Mouse (Mus musculus) frontal cortex, postnatal 10 days (tissue): ENCODE measurements around the gene Adgrl2.

Experiments
- DNase-seq, 2 experiments: peaks; one replicate each; pipeline ENCODE4 v3.0.0; 2022; ENCODE audit warnings: low spot score in 2 of 2, mixed read lengths in 1 of 2

Gene Adgrl2

DNA sequence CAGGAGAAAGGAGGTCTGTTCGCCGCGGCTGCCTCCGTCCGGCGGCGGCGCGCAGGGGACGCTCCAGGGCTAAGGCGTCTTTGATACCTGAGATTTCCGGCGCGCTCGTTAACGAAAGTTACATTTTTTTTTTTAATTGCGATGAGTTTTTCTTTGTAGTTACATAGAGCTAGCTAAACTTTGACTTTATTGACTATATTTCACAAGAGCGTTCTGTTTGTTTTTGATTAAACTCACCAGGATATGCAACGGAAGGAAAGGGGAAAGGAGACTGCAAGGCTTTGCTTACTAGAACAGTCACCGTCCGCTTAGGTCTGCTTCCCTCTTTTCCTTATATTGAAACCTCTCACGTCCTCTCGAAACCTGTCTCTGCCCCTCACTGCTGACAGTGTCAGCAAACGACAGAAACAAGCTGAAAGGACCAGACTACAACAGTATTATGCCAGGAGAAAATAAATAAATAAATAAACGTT, at the start of gene Adgrl2:
Adgrl2 (minus strand) TSS at position 25 of the 473 bp plus-strand sequence.
- DNase-seq = no peak

DNA sequence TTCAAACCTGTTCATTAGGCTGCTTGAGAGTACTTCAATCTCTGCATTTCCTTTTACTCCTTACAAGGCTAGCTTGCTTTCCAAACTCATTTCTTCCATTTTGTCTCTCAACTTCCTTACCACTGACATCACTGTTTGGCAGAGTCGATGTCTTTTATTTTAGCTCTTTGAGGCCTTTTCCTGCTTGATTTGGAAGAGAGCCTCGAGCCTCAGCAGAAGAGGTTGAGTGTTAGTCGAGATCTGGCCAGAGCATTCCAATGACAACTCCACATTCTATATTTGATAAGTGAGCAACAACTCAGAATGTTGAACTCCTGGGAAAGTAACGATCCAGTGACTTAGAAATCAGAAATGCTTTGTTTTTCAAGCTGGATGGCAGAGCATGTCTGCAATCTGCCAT, 48.4 kb upstream of the Adgrl2 start:
- DNase-seq = no peak

DNA sequence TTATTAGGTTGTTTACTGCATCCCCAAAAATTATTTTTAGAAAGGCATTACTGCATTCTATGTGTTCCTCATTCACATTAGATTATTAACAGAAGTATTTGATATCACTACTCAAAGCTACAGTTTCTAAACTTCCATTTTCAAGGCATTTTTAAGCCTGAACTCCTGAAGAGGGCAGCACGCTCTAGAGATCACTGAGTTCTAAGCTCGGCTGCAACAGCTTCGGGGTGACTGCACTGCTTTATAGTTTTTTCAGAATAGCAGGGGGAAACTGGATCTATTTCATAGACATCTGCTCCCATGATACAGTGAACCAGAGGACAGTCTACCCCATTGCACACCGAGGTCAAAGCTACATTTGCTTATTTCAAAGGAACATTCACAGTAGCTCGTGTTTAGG, 29.6 kb upstream of the Adgrl2 start:
- DNase-seq = no peak

DNA sequence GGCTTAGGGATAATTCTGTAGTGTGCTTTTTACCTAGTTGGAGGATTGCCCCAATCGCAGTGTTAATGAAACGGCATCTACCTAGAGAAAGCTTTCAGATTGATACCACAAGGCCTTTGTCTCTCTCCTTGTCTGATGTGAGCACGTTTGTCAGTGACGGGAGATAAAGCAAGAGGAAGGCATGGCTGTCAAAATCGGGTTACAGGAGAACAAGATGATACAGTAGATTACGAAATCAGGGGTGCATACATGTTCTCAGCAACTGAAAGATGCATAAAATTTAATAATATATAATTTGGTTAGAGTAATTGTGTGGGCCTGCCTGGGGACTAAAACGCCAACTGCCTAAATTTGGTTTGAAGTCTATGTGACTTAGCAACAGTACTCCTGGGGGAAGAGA, 19.0 kb upstream of the Adgrl2 start:
- no peak for DNase-seq

GRCm38 (mm10) chr3:149008634-149009023, 18.3 kb upstream of the Adgrl2 start:
- no peak for DNase-seq

GRCm38 (mm10) chr3:149007860-149008633, 17.7 kb upstream of the Adgrl2 start:
- DNase-seq = no peak

DNA sequence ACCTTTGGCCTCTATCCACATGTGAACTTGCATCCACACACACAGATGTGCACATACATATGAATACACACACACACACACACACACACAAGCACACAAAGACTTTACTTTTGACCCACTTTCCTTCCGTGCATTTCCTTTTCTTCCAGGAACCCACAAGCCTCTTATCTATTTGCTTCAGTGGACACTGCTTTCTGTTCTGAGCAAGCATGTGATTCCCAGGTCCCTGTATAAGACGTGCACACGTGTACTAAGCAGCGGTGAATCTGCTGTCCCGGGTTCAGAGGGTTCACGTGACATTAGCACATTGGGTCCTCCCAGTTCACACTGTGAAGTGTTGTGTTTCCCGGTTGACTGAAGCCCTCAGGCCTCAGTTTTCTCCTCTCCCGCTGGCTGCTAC, 11.0 kb upstream of the Adgrl2 start:
- no peak for DNase-seq

DNA sequence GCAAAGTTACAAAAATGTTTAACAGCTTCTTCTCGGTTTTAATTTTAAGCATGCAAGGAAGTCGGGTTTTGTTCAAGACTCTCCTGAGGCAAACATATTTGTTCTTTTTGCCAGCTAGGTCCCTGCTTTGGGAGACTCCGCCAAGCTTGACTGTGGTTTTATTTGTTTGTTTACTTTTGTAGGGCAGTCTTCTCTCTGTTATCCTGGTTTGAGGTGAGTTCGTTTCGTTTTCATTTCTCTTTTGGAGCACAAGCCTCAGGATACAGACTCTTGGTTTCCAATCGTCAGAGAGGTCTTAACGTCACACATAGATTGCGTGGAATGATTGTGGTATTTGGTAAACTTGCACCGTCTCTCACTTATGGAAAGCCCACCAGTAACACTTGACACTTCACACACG, 8.3 kb upstream of the Adgrl2 start:
- DNase-seq = no peak

DNA sequence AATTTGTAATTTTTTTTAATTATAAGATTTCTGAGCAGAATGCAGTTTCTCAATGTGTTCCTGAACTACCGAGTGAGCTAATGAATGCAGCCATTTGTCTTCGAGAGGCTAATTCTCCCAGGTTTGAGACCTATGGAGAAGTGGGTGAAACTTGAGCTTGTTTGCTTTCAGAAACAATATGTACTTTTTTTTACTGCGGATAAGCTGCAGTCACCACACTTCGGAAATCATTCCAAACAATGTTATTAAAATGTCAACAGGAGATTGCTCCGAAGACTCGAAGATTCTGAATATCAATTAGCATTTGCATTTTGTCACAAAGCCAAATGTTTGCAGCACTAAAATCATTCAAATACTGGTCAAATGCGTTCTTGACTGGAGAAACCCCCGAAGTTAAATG, 701 bp upstream of the Adgrl2 start:
- no peak for DNase-seq

DNA sequence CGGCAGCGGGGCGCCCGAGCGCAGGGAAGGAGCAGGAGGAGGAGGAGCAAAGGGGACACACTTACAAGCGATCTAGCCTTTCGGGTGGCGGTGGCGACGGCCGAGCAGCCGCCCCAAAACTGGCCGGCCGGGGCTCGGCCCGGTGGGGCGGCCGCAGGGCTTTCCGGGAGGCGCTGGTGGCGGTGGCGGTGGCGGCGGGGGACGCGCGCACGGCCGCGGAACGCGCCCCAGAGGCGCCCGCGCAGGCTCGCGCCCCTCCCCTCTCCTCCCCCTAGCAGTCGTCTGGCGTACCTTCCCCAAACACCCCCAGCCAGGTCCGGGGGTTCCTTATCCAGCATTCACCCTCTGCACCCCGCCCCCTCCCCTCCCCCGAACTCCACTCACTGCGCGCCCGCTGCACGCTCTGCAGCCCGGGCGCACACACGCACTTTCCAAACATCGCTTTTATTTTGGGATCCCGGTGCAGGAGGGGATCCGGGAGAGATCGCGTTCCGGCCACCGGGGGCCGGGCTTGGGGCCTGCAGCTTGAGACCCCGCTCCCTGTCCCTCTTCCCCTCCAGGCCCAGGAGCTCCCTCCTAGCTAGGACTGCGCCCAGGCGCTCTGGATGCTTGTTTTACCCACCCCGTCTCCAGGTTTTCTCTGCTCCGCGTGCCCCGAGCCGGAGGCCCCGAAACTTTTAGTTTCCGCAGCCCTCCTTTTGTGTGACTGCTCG, 381 bp downstream of the Adgrl2 start:
- peak; percentile 34 to 52 for DNase-seq

GRCm38 (mm10) chr3:148988996-148989817, 1.1 kb downstream of the Adgrl2 start:
- peak; percentile 77 to 78 for DNase-seq

DNA sequence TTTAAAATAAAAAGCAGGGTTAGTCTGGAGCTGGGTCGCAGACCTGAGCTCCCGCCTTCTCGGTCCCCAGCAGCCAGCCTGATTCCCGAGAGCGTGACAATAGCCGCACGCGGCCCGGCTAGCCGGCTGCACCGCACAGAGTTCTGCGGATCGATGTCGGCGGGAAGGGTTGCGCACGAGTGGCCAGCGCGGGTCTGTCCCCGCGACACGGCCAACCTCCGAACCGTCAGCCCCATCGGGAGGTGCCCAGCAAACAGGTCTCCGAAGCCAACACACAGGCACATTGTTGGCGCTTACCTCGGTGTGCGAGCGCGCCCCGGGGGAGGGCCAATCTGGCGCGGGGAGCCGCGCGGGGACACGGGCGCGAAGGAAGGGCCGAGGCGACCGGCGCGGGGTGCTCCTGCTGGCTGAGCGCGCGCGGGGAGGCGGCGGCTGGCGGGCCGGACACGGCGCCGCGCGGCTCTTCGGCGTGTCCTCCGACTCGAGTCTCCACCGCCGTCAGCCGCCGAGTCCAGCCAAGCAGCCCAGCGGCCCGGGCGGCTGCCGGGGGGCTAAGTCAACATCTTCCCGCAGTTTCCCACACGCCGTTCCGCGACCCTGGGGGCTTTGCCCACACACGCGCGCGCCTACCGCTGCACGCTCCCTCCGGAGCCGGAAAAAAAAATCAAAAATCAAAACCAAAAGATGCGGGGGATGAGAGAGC, 1.9 kb downstream of the Adgrl2 start:
- peak in 1 of 2 experiments; percentile 33 for DNase-seq

GRCm38 (mm10) chr3:148987591-148988292, 2.6 kb downstream of the Adgrl2 start:
- DNase-seq = peak; percentile 41 to 73

DNA sequence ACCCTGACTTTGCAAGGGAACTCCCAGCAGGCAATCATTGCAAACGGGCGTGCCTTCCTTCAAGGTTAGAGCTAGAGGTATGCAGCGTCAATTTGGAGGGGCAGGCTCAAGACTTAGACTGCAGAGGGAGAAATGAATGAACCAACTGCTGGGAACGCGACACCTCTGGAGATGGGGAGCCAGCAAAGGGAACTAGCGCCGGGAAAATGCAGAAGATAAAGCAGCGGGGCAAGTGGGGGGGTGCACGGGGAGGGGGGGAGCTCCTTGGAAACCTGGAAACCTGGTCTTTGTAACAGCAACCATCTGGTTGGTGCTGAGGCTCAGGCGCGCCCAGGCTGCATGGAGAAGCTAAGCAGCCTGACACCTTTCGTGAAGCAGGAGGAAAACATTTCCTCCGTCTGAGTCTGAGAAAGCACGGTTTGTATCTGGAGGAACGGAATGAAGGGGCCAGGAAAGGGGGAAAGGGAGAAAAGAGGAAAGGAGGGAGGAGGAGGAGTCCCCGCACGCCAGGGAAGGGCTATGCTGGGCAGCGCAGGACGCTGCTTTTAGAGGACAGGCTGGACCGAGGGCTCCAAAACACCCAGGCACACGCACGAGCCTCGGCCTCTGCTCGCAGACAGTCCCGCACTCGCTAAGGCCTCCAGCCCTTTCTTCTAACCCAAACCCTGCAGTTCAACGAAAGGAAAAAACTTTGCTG, 3.3 kb downstream of the Adgrl2 start:
- DNase-seq = peak in 1 of 2 experiments; percentile 25

- no peak for DNase-seq
These were observed 4.0 kb downstream of the Adgrl2 start for GRCm38 (mm10) chr3:148986296-148986893.

- DNase-seq = no peak
These were observed 6.0 kb downstream of the Adgrl2 start for GRCm38 (mm10) chr3:148984326-148984725.

GRCm38 (mm10) chr3:148982370-148982769, 8.0 kb downstream of the Adgrl2 start:
- DNase-seq = no peak

DNA sequence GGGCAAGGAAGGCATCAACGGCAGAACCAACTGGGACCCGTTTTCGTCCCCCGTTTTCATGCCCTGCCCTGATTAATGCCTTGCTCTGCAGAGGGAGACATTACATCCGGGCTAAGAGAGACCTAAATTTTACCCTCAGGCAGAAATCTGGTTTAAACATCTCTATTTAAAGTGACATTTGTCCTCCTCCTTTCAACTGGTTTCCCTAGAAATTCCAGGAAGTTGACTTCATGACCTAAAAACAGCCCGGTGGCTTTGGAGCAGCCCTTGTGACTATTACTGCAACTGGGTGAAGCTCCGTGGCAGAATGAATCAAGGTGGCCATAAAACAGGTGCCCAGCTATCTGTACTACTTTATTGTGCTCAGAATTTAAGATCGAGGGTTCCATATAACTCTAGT, 8.6 kb downstream of the Adgrl2 start:
- no peak for DNase-seq

GRCm38 (mm10) chr3:148978541-148978940, 11.8 kb downstream of the Adgrl2 start:
- DNase-seq = no peak

DNA sequence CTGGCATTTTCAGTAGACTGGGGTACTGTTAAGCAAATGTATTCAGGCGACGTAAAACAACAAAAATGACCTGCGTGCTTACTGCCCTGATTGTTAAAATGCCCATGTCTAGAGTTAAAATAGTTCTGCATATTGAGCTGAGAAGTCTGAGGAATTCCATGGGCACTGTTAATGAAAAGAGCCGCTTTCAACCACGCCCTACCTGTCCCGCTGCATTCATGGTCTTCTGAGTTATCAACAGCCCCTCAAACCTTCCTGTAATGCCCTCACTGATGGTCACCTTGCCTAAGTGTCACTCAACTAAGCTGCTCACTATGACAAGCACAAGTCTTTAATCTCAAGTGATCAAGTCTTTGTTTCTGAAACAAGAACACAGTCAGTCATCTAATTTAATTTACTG, 12.5 kb downstream of the Adgrl2 start:
- no peak for DNase-seq
